Mouse (Mus musculus): ENCODE data around the gene Fam198a. TPM values are rescaled to one million over a fixed set of nuclear protein-coding genes. Genes with fewer than 3 reads are reported as not detected.

The Fam198a gene
- polyA plus RNA-seq, 1 experiment = not detected

- 60% methylated on average over 5 of the region's 5 CpGs for WGBS
- no peak overlapping the region for H3K4me3 ChIP-seq (ENCODE audit: insufficient read depth, low read depth, low read length)
- H3K27ac ChIP-seq (ENCODE audit: insufficient read depth, low read depth, low read length) = no peak overlapping the region
- H3K4me1 ChIP-seq (ENCODE audit: control insufficient read depth, insufficient read depth, low read length) = peaks cover 5% of the 10 kb centered on the region; the same call in 1 of the 2 replicates
- TF ChIP-seq CTCF (IDR thresholded peaks at IDR 0.05; ENCODE audit: insufficient read depth, low read depth, low read length) = no peak
- no peak for TF ChIP-seq POLR2A (IDR thresholded peaks at IDR 0.05; ENCODE audit: insufficient read depth, low read depth, low read length)
Observed at GRCm38 (mm10) chr9:121968258-121968657, 17.5 kb downstream of the Fam198a start.

GRCm38 (mm10) chr9:121969841-121970381 is 19.1 kb downstream of the Fam198a start:
- Histone ChIP-seq H3K27ac (ENCODE audit: insufficient read depth, low read depth, low read length) (peak overlapping the region; percentile 79), H3K4me3 (ENCODE audit: insufficient read depth, low read depth, low read length) (no peak overlapping the region), H3K4me1 (ENCODE audit: control insufficient read depth, insufficient read depth, low read length) (peaks cover 7% of the 10 kb centered on the region; the same call in 1 of the 2 replicates)
- TF ChIP-seq POLR2A (IDR thresholded peaks at IDR 0.05; ENCODE audit: insufficient read depth, low read depth, low read length) (no peak), CTCF (IDR thresholded peaks at IDR 0.05; ENCODE audit: insufficient read depth, low read depth, low read length) (no peak)
- 44% methylated on average over 5 of the region's 5 CpGs for WGBS

GRCm38 (mm10) chr9:121973207-121973606 is 22.4 kb downstream of the Fam198a start:
- H3K27ac ChIP-seq (ENCODE audit: insufficient read depth, low read depth, low read length) = no peak overlapping the region
- TF ChIP-seq POLR2A (IDR thresholded peaks at IDR 0.05; ENCODE audit: insufficient read depth, low read depth, low read length) (no peak), CTCF (IDR thresholded peaks at IDR 0.05; ENCODE audit: insufficient read depth, low read depth, low read length) (no peak)
- WGBS = 86% methylated on average over 1 of the region's 1 CpGs
- H3K4me3 ChIP-seq (ENCODE audit: insufficient read depth, low read depth, low read length) = no peak overlapping the region
- H3K4me1 ChIP-seq (ENCODE audit: control insufficient read depth, insufficient read depth, low read length) = peaks cover 7% of the 10 kb centered on the region; the same call in 1 of the 2 replicates

GRCm38 (mm10) chr9:121974141-121974986 is 23.6 kb downstream of the Fam198a start:
- WGBS = 58% methylated on average over 12 of the region's 12 CpGs
- no peak overlapping the region for H3K4me3 ChIP-seq (ENCODE audit: insufficient read depth, low read depth, low read length)
- H3K4me1 ChIP-seq (ENCODE audit: control insufficient read depth, insufficient read depth, low read length) = peaks cover 7% of the 10 kb centered on the region; the same call in 1 of the 2 replicates
- TF ChIP-seq CTCF (IDR thresholded peaks at IDR 0.05; ENCODE audit: insufficient read depth, low read depth, low read length) = no peak
- no peak for TF ChIP-seq POLR2A (IDR thresholded peaks at IDR 0.05; ENCODE audit: insufficient read depth, low read depth, low read length)
- H3K27ac ChIP-seq (ENCODE audit: insufficient read depth, low read depth, low read length) = peak overlapping the region; percentile 14; the same call in 1 of the 2 replicates

GRCm38 (mm10) chr9:121975321-121975720 is 24.5 kb downstream of the Fam198a start:
- no peak overlapping the region for H3K27ac ChIP-seq (ENCODE audit: insufficient read depth, low read depth, low read length)
- H3K4me3 ChIP-seq (ENCODE audit: insufficient read depth, low read depth, low read length) = no peak overlapping the region
- peaks cover 2% of the 10 kb centered on the region; the same call in 1 of the 2 replicates for H3K4me1 ChIP-seq (ENCODE audit: control insufficient read depth, insufficient read depth, low read length)
- WGBS = 80% methylated on average over 2 of the region's 2 CpGs
- TF ChIP-seq CTCF (IDR thresholded peaks at IDR 0.05; ENCODE audit: insufficient read depth, low read depth, low read length) (no peak), POLR2A (IDR thresholded peaks at IDR 0.05; ENCODE audit: insufficient read depth, low read depth, low read length) (no peak)

GRCm38 (mm10) chr9:121981046-121981445 is 30.3 kb downstream of the Fam198a start:
- Histone ChIP-seq H3K27ac (ENCODE audit: insufficient read depth, low read depth, low read length) (no peak overlapping the region), H3K4me1 (ENCODE audit: control insufficient read depth, insufficient read depth, low read length) (peaks cover 19% of the 10 kb centered on the region), H3K4me3 (ENCODE audit: insufficient read depth, low read depth, low read length) (no peak overlapping the region)
- TF ChIP-seq CTCF (IDR thresholded peaks at IDR 0.05; ENCODE audit: insufficient read depth, low read depth, low read length) = no peak
- TF ChIP-seq POLR2A (IDR thresholded peaks at IDR 0.05; ENCODE audit: insufficient read depth, low read depth, low read length) = no peak
- WGBS = 83% methylated on average over 9 of the region's 9 CpGs

- Histone ChIP-seq H3K27ac (ENCODE audit: insufficient read depth, low read depth, low read length) (no peak overlapping the region), H3K4me3 (ENCODE audit: insufficient read depth, low read depth, low read length) (no peak overlapping the region), H3K4me1 (ENCODE audit: control insufficient read depth, insufficient read depth, low read length) (peaks cover 20% of the 10 kb centered on the region)
- 74% methylated on average over 10 of the region's 10 CpGs for WGBS
- TF ChIP-seq CTCF (IDR thresholded peaks at IDR 0.05; ENCODE audit: insufficient read depth, low read depth, low read length) (no peak), POLR2A (IDR thresholded peaks at IDR 0.05; ENCODE audit: insufficient read depth, low read depth, low read length) (no peak)
Observed at GRCm38 (mm10) chr9:121981466-121982105, 30.8 kb downstream of the Fam198a start.

- Histone ChIP-seq H3K4me3 (ENCODE audit: insufficient read depth, low read depth, low read length) (no peak overlapping the region), H3K4me1 (ENCODE audit: control insufficient read depth, insufficient read depth, low read length) (peaks cover 20% of the 10 kb centered on the region), H3K27ac (ENCODE audit: insufficient read depth, low read depth, low read length) (no peak overlapping the region)
- TF ChIP-seq POLR2A (IDR thresholded peaks at IDR 0.05; ENCODE audit: insufficient read depth, low read depth, low read length) (no peak), CTCF (IDR thresholded peaks at IDR 0.05; ENCODE audit: insufficient read depth, low read depth, low read length) (no peak)
- 97% methylated on average over 22 of the region's 22 CpGs for WGBS
Observed at GRCm38 (mm10) chr9:121982214-121982613, 31.4 kb downstream of the Fam198a start.

- Histone ChIP-seq H3K4me1 (ENCODE audit: control insufficient read depth, insufficient read depth, low read length) (peaks cover 20% of the 10 kb centered on the region), H3K4me3 (ENCODE audit: insufficient read depth, low read depth, low read length) (no peak overlapping the region), H3K27ac (ENCODE audit: insufficient read depth, low read depth, low read length) (no peak overlapping the region)
- 92% methylated on average over 15 of the region's 15 CpGs for WGBS
- TF ChIP-seq CTCF (IDR thresholded peaks at IDR 0.05; ENCODE audit: insufficient read depth, low read depth, low read length) = no peak
- TF ChIP-seq POLR2A (IDR thresholded peaks at IDR 0.05; ENCODE audit: insufficient read depth, low read depth, low read length) = no peak
Observed at GRCm38 (mm10) chr9:121982665-121983064, 31.9 kb downstream of the Fam198a start.

Data from olfactory bulb, adult 2 months (tissue).